Mouse (Mus musculus) kidney, postnatal 0 days (tissue): ENCODE results near the gene Ap1g1. TPM values are rescaled to one million over a fixed set of nuclear protein-coding genes. Genes with fewer than 3 reads are reported as not detected.

Experiments
- ATAC-seq: fragments of 200-750 bp; cut with Nextera tagmentation; replicated peaks from 2 replicates; pipeline ENCODE4 v1.8.0; 2017; ENCODE audit warnings: low read depth, moderate number of reproducible peaks, moderate TSS enrichment, moderate library complexity; ENCODE audit not compliant: low FRiP score
- DNase-seq: peaks from one replicate; pipeline ENCODE4 v3.0.0-alpha.2; 2016; ENCODE audit warnings: low spot score
- H3K27ac ChIP-seq: fragments of 300-500 bp; sonication (generic); 2 replicates; pipeline ENCODE4 v1.5.1; 2014; ENCODE audit warnings: mild to moderate bottlenecking
- H3K27me3 ChIP-seq: fragments of 300-500 bp; sonication (generic); 2 replicates; pipeline ENCODE4 v1.6.1; 2014; ENCODE audit warnings: low read length, mixed read lengths; ENCODE audit not compliant: insufficient read depth
- H3K36me3 ChIP-seq: fragments of 300-500 bp; sonication (generic); 2 replicates; pipeline ENCODE4 v1.6.1; 2014; ENCODE audit warnings: low read length, mixed read lengths; ENCODE audit not compliant: insufficient read depth
- H3K4me1 ChIP-seq: fragments of 300-500 bp; sonication (generic); replicated peaks from 2 replicates; pipeline ENCODE4 v1.6.1; 2014; ENCODE audit warnings: antibody characterized with exemption, low read length, mixed read lengths; ENCODE audit not compliant: insufficient read depth
- H3K4me2 ChIP-seq: fragments of 300-500 bp; sonication (generic); 2 replicates; pipeline ENCODE4 v1.6.1; 2014; ENCODE audit warnings: mild to moderate bottlenecking, low read length, moderate library complexity, mixed read lengths
- H3K4me3 ChIP-seq: fragments of 300-500 bp; sonication (generic); replicated peaks from 2 replicates; pipeline ENCODE4 v1.5.1; 2014; ENCODE audit warnings: low read depth, low read length
- H3K9ac ChIP-seq: fragments of 300-500 bp; sonication (generic); 2 replicates; pipeline ENCODE4 v1.6.1; 2014; ENCODE audit warnings: low read depth, low read length
- H3K9me3 ChIP-seq: fragments of 300-500 bp; sonication (generic); replicated peaks from 2 replicates; pipeline ENCODE4 v1.6.1; 2016; ENCODE audit warnings: low read length, inconsistent platforms, mixed read lengths
- CTCF ChIP-seq: IDR thresholded peaks from 2 replicates; pipeline ENCODE4 v1.5.1; 2016; ENCODE audit warnings: antibody characterized with exemption, low read depth, mild to moderate bottlenecking, moderate library complexity
- WGBS: fragments of 180-500 bp; shearing (Covaris S2); extraction: QIAGEN DNeasy Blood & Tissue Kit; methylation state at CpG from one replicate; pipeline ENCODE4 v1.1.7; 2014; 5-methylcytosine and 5-hydroxymethylcytosine counted together
- polyA plus RNA-seq: library from polyadenylated mRNA; unstranded; fragments of >200 nt; fragmentation: Nextera tagmentation; extraction: Ambion mirVana; gene quantifications from 2 replicates; pipeline ENCODE4 v1.2.1, GENCODE M21; 2015

Gene Ap1g1
- polyA plus RNA-seq, 1 experiment from 2014 or later, result 36.0 TPM

GRCm38 (mm10) chr8:109815268-109815667 is 36.9 kb downstream of the Ap1g1 start:
- TF ChIP-seq CTCF, result no peak
- H3K27me3 ChIP-seq, result no peaks in the 10 kb centered on the region
- peaks cover 6% of the 10 kb centered on the region; the same call in 1 of the 2 replicates for H3K4me1 ChIP-seq
- H3K27ac ChIP-seq, result no peak overlapping the region
- DNase-seq (no peak), ATAC-seq (no peak)
- no peak overlapping the region for H3K4me2 ChIP-seq
- no peak overlapping the region for H3K9ac ChIP-seq
- no peaks in the 10 kb centered on the region for H3K36me3 ChIP-seq
- no peaks in the 10 kb centered on the region for H3K9me3 ChIP-seq
- WGBS, result 89% methylated on average over 2 of the region's 2 CpGs
- H3K4me3 ChIP-seq, result no peak overlapping the region

GRCm38 (mm10) chr8:109817933-109818332 is 39.6 kb downstream of the Ap1g1 start:
- H3K4me3 ChIP-seq, result no peak overlapping the region
- WGBS, result 21% methylated on average over 1 of the region's 1 CpGs
- no peaks in the 10 kb centered on the region for H3K27me3 ChIP-seq
- H3K27ac ChIP-seq, result peak overlapping the region; percentile 37; the same call in 1 of the 2 replicates
- no peaks in the 10 kb centered on the region for H3K9me3 ChIP-seq
- DNase-seq, result no peak
- ATAC-seq, result no peak
- no peak for TF ChIP-seq CTCF
- H3K9ac ChIP-seq, result no peak overlapping the region
- H3K4me1 ChIP-seq, result peaks cover 6% of the 10 kb centered on the region; the same call in 1 of the 2 replicates
- no peak overlapping the region for H3K4me2 ChIP-seq
- H3K36me3 ChIP-seq, result no peaks in the 10 kb centered on the region

GRCm38 (mm10) chr8:109823561-109823960 is 45.2 kb downstream of the Ap1g1 start:
- no peak for TF ChIP-seq CTCF

GRCm38 (mm10) chr8:109839822-109840221 is 61.5 kb downstream of the Ap1g1 start:
- no peaks in the 10 kb centered on the region for H3K4me1 ChIP-seq
- WGBS, result 100% methylated on average over 2 of the region's 2 CpGs
- no peaks in the 10 kb centered on the region for H3K9me3 ChIP-seq
- H3K27me3 ChIP-seq, result no peaks in the 10 kb centered on the region
- peaks cover 20% of the 10 kb centered on the region for H3K36me3 ChIP-seq
- H3K9ac ChIP-seq, result no peak overlapping the region
- no peak overlapping the region for H3K27ac ChIP-seq
- DNase-seq, result no peak
- H3K4me3 ChIP-seq, result no peak overlapping the region
- no peak overlapping the region for H3K4me2 ChIP-seq
- TF ChIP-seq CTCF, result no peak
- ATAC-seq, result no peak

More at GRCm38 (mm10) chr8:109823561-109823960, 45.2 kb downstream of the Ap1g1 start:
- Histone ChIP-seq H3K27me3 (no peaks in the 10 kb centered on the region), H3K27ac (0 out of 2 replicates have a peak overlapping the region, but pooled peaks have one; percentile 10), H3K4me2 (no peak overlapping the region), H3K4me1 (no peaks in the 10 kb centered on the region; the same call in 1 of the 2 replicates), H3K9ac (no peak overlapping the region), H3K36me3 (0 out of 2 replicates have a peak, but pooled peaks cover 4% of the 10 kb centered on the region), H3K9me3 (no peaks in the 10 kb centered on the region), H3K4me3 (no peak overlapping the region)
- WGBS, result 62% methylated on average over 2 of the region's 2 CpGs
- DNase-seq, result no peak
- ATAC-seq, result peak; percentile 65; the same call in 1 of the 2 replicates

GRCm38 (mm10) chr8:109842468-109842867 is 64.1 kb downstream of the Ap1g1 start:
- Histone ChIP-seq H3K27ac (no peak overlapping the region), H3K27me3 (no peaks in the 10 kb centered on the region), H3K4me1 (no peaks in the 10 kb centered on the region), H3K4me3 (no peak overlapping the region), H3K9me3 (no peaks in the 10 kb centered on the region), H3K4me2 (no peak overlapping the region), H3K9ac (no peak overlapping the region), H3K36me3 (peaks cover 27% of the 10 kb centered on the region; the same call in 1 of the 2 replicates)
- ATAC-seq, result no peak
- 71% methylated on average over 1 of the region's 1 CpGs for WGBS
- DNase-seq, result no peak
- no peak for TF ChIP-seq CTCF

- H3K4me3 ChIP-seq, result no peak overlapping the region
- no peak overlapping the region for H3K4me2 ChIP-seq
- WGBS, result 79% methylated on average over 2 of the region's 2 CpGs
- no peaks in the 10 kb centered on the region for H3K27me3 ChIP-seq
- DNase-seq (no peak), ATAC-seq (no peak)
- no peak overlapping the region for H3K27ac ChIP-seq
- H3K9ac ChIP-seq, result no peak overlapping the region
- H3K9me3 ChIP-seq, result no peaks in the 10 kb centered on the region
- no peaks in the 10 kb centered on the region for H3K4me1 ChIP-seq
- peaks cover 47% of the 10 kb centered on the region; the same call in 1 of the 2 replicates for H3K36me3 ChIP-seq
- no peak for TF ChIP-seq CTCF
Measured at GRCm38 (mm10) chr8:109847866-109848265, 69.5 kb downstream of the Ap1g1 start.

- WGBS, result 76% methylated on average over 3 of the region's 3 CpGs
- Histone ChIP-seq H3K27me3 (no peaks in the 10 kb centered on the region), H3K36me3 (peaks cover 36% of the 10 kb centered on the region; the same call in 1 of the 2 replicates), H3K4me3 (no peak overlapping the region), H3K9me3 (no peaks in the 10 kb centered on the region), H3K4me2 (no peak overlapping the region), H3K27ac (no peak overlapping the region), H3K4me1 (no peaks in the 10 kb centered on the region), H3K9ac (no peak overlapping the region)
- ATAC-seq, result no peak
- TF ChIP-seq CTCF, result no peak
- no peak for DNase-seq
Measured at GRCm38 (mm10) chr8:109848981-109849380, 70.6 kb downstream of the Ap1g1 start.
